Mouse (Mus musculus): ENCODE data around the gene Junb. TPM values are rescaled to one million over a fixed set of nuclear protein-coding genes. Genes with fewer than 3 reads are reported as not detected.

Junb gene
- polyA plus RNA-seq (2014; fragmentation: Illumina TruSeq; extraction: RNeasy Lipid Tissue Mini Kit (QIAGEN cat#74804); ENCODE audit: low replicate concordance): 1.7 TPM

DNA sequence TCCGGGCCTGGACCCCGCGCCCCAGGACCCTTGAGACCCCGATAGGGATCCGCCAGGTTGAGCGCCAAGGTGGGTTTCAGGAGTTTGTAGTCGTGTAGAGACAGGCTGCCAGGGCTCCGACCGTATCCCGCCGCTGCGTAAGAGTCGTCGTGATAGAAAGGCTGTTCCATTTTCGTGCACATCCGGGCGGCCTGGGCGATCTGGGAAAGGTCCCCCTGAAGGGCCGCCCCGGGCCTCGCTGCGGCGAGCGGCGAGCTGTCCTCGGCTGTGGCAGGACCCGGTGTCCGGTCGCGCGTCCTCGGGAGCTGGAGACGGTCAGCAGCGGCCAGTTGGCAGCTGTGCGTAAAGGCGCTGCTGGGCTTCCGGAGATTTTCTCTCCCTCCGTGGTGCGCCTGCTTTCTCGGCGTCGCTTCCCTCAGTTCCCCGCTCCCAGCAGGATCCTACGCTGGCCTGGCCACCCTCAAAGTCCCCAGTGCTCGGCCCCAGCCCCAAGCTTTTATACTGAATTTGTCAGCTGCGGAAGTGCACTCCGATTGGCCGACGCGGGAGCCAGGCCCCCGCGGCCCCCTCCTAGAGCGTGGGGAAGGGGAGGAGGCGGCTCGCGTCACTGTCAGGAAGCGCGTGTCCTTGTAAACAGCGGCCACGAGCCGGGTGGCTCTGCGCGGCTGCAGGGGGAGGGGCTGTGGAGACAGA lies at the start of gene Junb:
Gene Junb (minus strand): TSS at position 471 of the 693 bp plus-strand sequence.

DNA sequence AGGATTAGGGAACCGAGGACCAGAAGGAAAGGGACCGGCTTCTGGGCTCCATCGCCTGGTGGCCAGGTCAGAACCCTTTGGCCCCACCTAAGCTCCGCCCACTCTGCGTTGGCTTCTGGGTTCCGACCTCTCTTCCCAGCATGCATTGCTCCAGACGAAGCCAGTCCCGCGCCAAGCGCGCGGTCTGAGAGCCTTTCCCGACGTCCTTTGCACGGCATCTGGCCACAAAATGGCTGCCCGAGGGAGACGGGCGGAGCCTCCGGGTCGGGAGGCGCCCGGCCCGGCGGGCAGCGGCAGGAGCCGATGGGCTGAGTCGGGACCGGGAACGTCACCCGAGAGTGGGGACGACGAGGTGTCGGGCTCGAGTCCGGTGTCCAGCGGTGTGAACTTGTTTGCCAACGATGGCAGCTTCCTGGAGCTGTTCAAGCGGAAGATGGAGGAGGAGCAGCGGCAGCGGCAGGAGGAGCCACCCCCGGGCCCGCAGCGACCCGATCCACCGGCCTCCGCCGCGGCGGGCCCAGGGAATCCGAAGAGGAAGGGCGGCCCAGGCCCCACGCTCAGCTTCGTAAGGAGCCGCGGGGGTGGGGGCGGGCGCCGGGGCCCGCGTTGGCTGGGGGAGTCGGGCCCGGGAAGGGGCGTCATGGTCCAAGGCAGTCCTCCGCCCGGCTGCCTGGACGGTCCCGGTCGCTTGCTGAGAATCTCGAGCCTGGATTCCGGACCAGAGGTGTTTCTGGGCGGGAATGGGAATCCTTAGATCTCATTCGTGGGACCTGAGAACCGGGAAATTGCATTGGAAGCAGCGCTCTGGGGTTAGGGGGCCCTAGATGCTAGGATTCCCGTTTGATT lies 48.4 kb upstream of the Junb start, which contains the start of gene Trir:
Gene Trir (plus strand): TSS at position 154 of the 846 bp plus-strand sequence.

DNA sequence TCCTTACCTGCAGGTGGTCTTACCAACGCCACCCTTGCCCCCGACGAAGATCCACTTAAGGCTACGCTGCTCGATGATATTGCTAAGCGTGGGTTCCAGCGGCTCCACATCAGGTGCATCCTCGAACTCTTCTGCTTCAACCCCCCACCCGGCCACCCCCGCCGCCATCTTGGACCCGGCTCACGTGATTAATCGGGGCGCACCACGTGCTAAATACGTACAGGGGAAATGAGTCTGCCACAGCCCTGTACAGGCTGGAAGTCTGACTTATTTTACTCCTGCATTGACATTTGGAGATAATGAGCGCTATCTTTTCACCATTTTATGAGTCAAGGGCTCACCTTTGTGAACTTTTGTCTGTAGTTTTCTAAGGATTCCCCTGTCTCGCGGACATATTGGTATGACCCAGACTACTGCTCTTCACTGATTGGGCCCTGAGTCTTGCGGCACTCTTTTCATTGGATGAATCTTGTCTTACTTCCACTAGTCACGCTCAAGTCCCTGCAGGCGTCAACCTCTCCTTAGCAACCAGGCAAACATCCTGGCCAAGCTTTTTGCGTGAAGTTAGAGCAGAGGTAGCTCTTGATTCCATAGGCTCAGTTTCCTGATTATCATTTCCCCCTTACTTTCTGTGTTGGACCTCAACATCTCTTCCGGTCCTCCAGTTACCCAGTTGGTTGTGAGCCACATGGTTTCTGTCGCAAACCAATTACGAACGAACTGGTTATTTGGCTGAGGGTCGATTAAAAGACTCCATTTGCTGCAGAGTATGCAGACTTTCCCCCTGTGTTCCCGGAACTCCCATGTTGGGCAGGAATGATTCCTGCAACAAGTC lies 46.8 kb upstream of the Junb start, which contains the start of gene Asna1:
Gene Asna1 (minus strand): TSS at position 184 of the 835 bp plus-strand sequence.

DNA sequence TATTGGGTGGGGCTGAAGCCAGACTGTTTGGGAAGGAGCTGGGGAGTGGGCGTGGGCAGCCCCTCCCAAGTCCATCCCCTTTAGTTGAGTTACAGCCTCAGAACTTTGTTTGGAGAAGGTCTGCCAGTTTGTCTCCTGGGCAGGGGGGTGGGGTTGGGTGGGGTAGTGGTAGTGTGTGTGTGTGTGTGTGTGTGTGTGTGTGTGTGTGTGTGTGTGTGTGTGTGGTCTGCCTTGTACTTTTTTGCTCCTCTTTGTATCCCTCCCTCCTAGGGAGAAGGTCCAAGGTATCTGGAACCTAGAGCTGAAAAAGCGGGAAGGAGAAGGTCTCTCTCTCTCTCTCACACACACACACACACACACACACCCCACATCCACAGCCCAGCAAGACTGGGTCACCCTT lies 35.9 kb upstream of the Junb start, which contains the start of gene Best2:
Gene Best2 (minus strand): TSS at position 101 of the 400 bp plus-strand sequence.

DNA sequence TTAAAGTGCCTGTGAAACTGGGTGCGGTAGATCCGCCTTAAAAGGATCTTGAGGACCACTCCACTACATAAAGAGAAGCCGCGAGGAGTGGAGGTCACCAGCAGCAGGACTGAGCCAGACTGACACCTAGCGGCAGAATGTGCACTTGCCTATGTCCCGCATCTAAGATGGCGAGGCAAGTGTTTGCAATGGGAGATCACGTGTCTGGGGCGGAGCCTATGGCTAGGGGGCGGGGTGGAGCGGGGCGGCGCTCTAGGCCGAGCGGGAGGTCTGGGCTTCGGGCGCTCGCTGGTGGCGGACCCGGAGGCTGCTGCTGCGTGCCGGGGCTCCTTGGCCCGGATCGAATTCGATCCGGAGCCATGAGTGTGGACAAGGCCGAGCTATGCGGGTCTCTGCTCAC lies 11.8 kb upstream of the Junb start, which contains the start of gene Hook2:
Gene Hook2 (plus strand): TSS at position 255 of the 400 bp plus-strand sequence.

DNA sequence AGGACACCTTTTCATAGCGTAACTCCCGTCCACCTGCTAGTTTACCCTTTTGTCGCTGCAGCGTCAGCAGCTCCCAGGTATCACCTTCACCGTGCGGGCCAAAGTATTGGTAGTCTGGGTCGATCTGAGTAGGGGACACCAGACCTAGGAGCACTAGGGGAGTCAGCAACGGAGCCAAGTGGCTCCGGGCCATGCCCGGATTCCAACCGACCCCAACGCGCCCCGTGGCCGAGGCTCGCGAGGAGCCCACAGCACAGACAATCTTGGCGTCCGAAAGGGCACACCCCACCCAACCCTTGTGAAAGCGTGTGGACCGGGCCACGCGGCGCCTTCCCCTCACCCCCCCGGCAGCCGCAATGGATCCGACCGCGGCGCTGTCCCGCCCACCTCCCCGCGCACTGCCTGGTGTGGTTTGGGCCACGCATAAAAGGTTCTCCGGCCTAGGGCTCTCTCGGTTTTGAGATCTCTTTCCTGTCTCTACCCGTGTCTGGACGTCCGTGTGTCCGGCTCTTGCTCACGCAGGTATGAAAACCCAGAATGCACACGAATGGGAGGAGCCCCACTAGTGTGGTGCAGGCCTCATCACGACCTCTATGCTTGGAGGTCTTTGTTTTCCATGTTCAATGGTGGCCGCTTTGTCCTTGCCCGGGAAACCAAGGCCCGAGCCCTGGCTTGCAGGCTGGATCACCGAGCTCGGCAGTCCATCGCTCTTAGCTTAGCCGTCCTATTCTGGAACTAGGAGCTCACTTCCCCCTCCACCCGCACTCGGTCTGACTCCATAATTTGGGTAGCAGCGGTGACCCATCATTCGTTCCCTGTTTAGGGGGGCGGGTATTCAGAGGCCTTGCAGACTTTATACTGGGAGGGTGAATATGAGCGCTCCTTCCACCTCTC lies 9.0 kb downstream of the Junb start, which contains the start of the genes Gm49661, Prdx2 and Rnaseh2a:
Gene Gm49661 (minus strand): TSS at position 193 of the 894 bp plus-strand sequence.
Gene Prdx2 (plus strand): TSS at position 347 of the 894 bp plus-strand sequence.
Gene Rnaseh2a (minus strand): TSS at position 527 of the 894 bp plus-strand sequence.

DNA sequence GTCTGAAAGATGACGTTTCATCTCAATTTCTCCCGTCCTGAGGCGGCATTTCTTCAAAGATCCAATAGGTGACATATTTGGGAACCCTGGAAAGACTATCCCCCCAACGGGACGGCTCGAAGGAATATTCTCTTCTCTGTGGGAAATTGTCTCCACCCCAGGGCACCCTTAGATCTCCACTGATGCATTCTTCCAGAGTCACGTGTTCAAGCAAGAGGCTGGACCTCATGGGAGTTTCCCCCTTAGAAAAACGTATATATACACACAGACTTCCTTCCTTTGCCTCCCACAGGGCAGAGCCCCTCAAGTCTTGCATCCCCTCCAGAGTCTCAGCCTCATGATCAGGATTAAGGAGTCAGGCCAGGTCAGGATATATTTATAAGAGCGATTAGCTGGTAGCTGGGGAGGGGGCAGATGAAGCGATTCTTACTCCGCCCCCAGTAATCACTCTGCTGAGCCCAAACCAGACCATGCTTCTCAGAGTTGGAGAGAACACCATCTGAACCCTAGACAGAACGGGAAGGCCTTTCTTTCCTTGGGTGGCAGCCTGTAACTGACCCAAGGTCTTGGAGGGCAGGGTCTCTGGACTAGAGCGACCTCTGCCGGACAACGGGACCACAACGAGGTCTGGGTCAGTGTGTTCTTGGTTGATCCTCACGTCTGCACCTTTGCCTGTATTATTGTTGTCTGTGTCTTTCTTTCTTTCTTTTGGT lies 31.8 kb downstream of the Junb start, which contains the start of gene Rtbdn:
Gene Rtbdn (plus strand): TSS at position 464 of the 713 bp plus-strand sequence.

DNA sequence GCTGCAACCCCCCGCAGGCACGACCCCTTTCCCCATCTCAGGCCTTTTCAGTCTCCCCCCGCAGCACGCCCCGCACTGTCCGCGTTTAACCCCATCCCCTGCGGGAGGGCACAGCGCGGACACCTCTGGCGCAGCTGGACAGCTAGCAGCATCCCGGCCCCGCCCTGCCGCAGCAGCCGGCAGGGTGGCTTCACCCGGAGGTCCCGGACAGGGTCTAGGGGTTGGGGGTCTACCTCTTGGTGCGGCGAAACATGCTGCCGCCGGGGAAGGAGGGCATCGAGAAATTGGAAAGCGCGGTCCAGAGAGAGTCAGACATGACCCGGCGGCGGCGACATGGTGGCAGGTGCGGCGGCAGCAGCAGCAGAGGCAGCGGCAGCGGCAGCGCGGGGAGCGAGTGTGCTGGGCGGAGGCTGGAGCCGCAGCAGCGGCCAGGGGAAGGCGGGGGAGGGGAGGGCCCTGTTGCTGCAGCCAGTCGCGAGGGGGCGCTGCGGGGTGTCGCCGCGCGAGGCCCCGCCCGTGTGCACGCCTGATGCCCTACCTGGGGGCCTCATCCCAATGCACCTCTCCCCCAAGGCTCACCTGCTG lies 41.5 kb downstream of the Junb start, which contains the start of gene Mast1:
Gene Mast1 (minus strand): TSS at position 398 of the 585 bp plus-strand sequence.

Other genes with a start within 250 kb of the Junb start
- 6.2 TPM for gene Nfix, start 178.4 kb downstream of the Junb start, polyA plus RNA-seq (2014; fragmentation: Illumina TruSeq; extraction: RNeasy Lipid Tissue Mini Kit (QIAGEN cat#74804); ENCODE audit: low replicate concordance)
- 0.89 TPM for gene Dand5, start 155.9 kb downstream of the Junb start, polyA plus RNA-seq (2014; fragmentation: Illumina TruSeq; extraction: RNeasy Lipid Tissue Mini Kit (QIAGEN cat#74804); ENCODE audit: low replicate concordance)
- not detected for gene Gadd45gip1, start 147.2 kb downstream of the Junb start, polyA plus RNA-seq (2014; fragmentation: Illumina TruSeq; extraction: RNeasy Lipid Tissue Mini Kit (QIAGEN cat#74804); ENCODE audit: low replicate concordance)
- 1.3 TPM for gene Rad23a, start 138.1 kb downstream of the Junb start, polyA plus RNA-seq (2014; fragmentation: Illumina TruSeq; extraction: RNeasy Lipid Tissue Mini Kit (QIAGEN cat#74804); ENCODE audit: low replicate concordance)
- 432 TPM for gene Calr, start 131.8 kb downstream of the Junb start, polyA plus RNA-seq (2014; fragmentation: Illumina TruSeq; extraction: RNeasy Lipid Tissue Mini Kit (QIAGEN cat#74804); ENCODE audit: low replicate concordance)
- gene Farsa, start 121.7 kb downstream of the Junb start, polyA plus RNA-seq (2014; fragmentation: Illumina TruSeq; extraction: RNeasy Lipid Tissue Mini Kit (QIAGEN cat#74804); ENCODE audit: low replicate concordance): 1.9 TPM
- gene Syce2, start 106.6 kb downstream of the Junb start, polyA plus RNA-seq (2014; fragmentation: Illumina TruSeq; extraction: RNeasy Lipid Tissue Mini Kit (QIAGEN cat#74804); ENCODE audit: low replicate concordance): 10.3 TPM
- gene Gcdh, start 84.8 kb downstream of the Junb start, polyA plus RNA-seq (2014; fragmentation: Illumina TruSeq; extraction: RNeasy Lipid Tissue Mini Kit (QIAGEN cat#74804); ENCODE audit: low replicate concordance): 33.1 TPM
- gene Klf1, start 76.8 kb downstream of the Junb start, polyA plus RNA-seq (2014; fragmentation: Illumina TruSeq; extraction: RNeasy Lipid Tissue Mini Kit (QIAGEN cat#74804); ENCODE audit: low replicate concordance): not detected
- 3.7 TPM for gene Dnase2a, start 70.2 kb downstream of the Junb start, polyA plus RNA-seq (2014; fragmentation: Illumina TruSeq; extraction: RNeasy Lipid Tissue Mini Kit (QIAGEN cat#74804); ENCODE audit: low replicate concordance)
- not detected for gene Mast1, start 41.4 kb downstream of the Junb start, polyA plus RNA-seq (2014; fragmentation: Illumina TruSeq; extraction: RNeasy Lipid Tissue Mini Kit (QIAGEN cat#74804); ENCODE audit: low replicate concordance)
- not detected for gene Rtbdn, start 31.7 kb downstream of the Junb start, polyA plus RNA-seq (2014; fragmentation: Illumina TruSeq; extraction: RNeasy Lipid Tissue Mini Kit (QIAGEN cat#74804); ENCODE audit: low replicate concordance)
- not detected for gene Gm49661, start 9.3 kb downstream of the Junb start, polyA plus RNA-seq (2014; fragmentation: Illumina TruSeq; extraction: RNeasy Lipid Tissue Mini Kit (QIAGEN cat#74804); ENCODE audit: low replicate concordance)
- gene Prdx2, start 9.1 kb downstream of the Junb start, polyA plus RNA-seq (2014; fragmentation: Illumina TruSeq; extraction: RNeasy Lipid Tissue Mini Kit (QIAGEN cat#74804); ENCODE audit: low replicate concordance): 14.6 TPM
- gene Rnaseh2a, start 9.0 kb downstream of the Junb start, polyA plus RNA-seq (2014; fragmentation: Illumina TruSeq; extraction: RNeasy Lipid Tissue Mini Kit (QIAGEN cat#74804); ENCODE audit: low replicate concordance): 1.1 TPM
- gene Hook2, start 11.9 kb upstream of the Junb start, polyA plus RNA-seq (2014; fragmentation: Illumina TruSeq; extraction: RNeasy Lipid Tissue Mini Kit (QIAGEN cat#74804); ENCODE audit: low replicate concordance): 34.3 TPM
- gene Best2, start 35.8 kb upstream of the Junb start, polyA plus RNA-seq (2014; fragmentation: Illumina TruSeq; extraction: RNeasy Lipid Tissue Mini Kit (QIAGEN cat#74804); ENCODE audit: low replicate concordance): not detected
- gene Asna1, start 46.6 kb upstream of the Junb start, polyA plus RNA-seq (2014; fragmentation: Illumina TruSeq; extraction: RNeasy Lipid Tissue Mini Kit (QIAGEN cat#74804); ENCODE audit: low replicate concordance): 3.8 TPM
- gene Trir, start 48.1 kb upstream of the Junb start, polyA plus RNA-seq (2014; fragmentation: Illumina TruSeq; extraction: RNeasy Lipid Tissue Mini Kit (QIAGEN cat#74804); ENCODE audit: low replicate concordance): 5.6 TPM
- 3.5 TPM for gene Tnpo2, start 58.2 kb upstream of the Junb start, polyA plus RNA-seq (2014; fragmentation: Illumina TruSeq; extraction: RNeasy Lipid Tissue Mini Kit (QIAGEN cat#74804); ENCODE audit: low replicate concordance)
- 1.4 TPM for gene Fbxw9, start 81.3 kb upstream of the Junb start, polyA plus RNA-seq (2014; fragmentation: Illumina TruSeq; extraction: RNeasy Lipid Tissue Mini Kit (QIAGEN cat#74804); ENCODE audit: low replicate concordance)
- not detected for gene Gm5741, start 89.3 kb upstream of the Junb start, polyA plus RNA-seq (2014; fragmentation: Illumina TruSeq; extraction: RNeasy Lipid Tissue Mini Kit (QIAGEN cat#74804); ENCODE audit: low replicate concordance)
- gene Dhps, start 93.0 kb upstream of the Junb start, polyA plus RNA-seq (2014; fragmentation: Illumina TruSeq; extraction: RNeasy Lipid Tissue Mini Kit (QIAGEN cat#74804); ENCODE audit: low replicate concordance): 17.0 TPM
- 3.7 TPM for gene Wdr83os, start 102.0 kb upstream of the Junb start, polyA plus RNA-seq (2014; fragmentation: Illumina TruSeq; extraction: RNeasy Lipid Tissue Mini Kit (QIAGEN cat#74804); ENCODE audit: low replicate concordance)
- gene Wdr83, start 102.6 kb upstream of the Junb start, polyA plus RNA-seq (2014; fragmentation: Illumina TruSeq; extraction: RNeasy Lipid Tissue Mini Kit (QIAGEN cat#74804); ENCODE audit: low replicate concordance): 2.0 TPM
- gene Man2b1, start 104.6 kb upstream of the Junb start, polyA plus RNA-seq (2014; fragmentation: Illumina TruSeq; extraction: RNeasy Lipid Tissue Mini Kit (QIAGEN cat#74804); ENCODE audit: low replicate concordance): 3.0 TPM
- 3.0 TPM for gene Zfp791, start 144.4 kb upstream of the Junb start, polyA plus RNA-seq (2014; fragmentation: Illumina TruSeq; extraction: RNeasy Lipid Tissue Mini Kit (QIAGEN cat#74804); ENCODE audit: low replicate concordance)
- not detected for gene Cks1brt, start 173.2 kb upstream of the Junb start, polyA plus RNA-seq (2014; fragmentation: Illumina TruSeq; extraction: RNeasy Lipid Tissue Mini Kit (QIAGEN cat#74804); ENCODE audit: low replicate concordance)
- gene Olfr371, start 247.3 kb upstream of the Junb start, polyA plus RNA-seq (2014; fragmentation: Illumina TruSeq; extraction: RNeasy Lipid Tissue Mini Kit (QIAGEN cat#74804); ENCODE audit: low replicate concordance): not detected

All from small intestine, adult 10 weeks (tissue).